Mouse (Mus musculus) cerebellum, postnatal 4 days (tissue): ENCODE measurements around the gene Olfr250.
"Not testable (repeated sequence)": the region's sequence is repeated elsewhere in the genome, so short reads cannot be mapped to it uniquely, and the experiment has no call there.

Experiments used
- DNase-seq, 2 experiments: peaks; one replicate each; pipeline ENCODE4 v3.0.0; 2022; ENCODE audit warnings: low spot score in 2 of 2, mixed read lengths in 1 of 2

The Olfr250 gene

GRCm38 (mm10) chr9:38366596-38366995 is at the start of gene Olfr250:
TSS of gene Olfr250 (plus strand) at chr9:38366896.
- no peak for DNase-seq

- DNase-seq = no peak
These were observed 37.9 kb upstream of the Olfr250 start, which contains the start of gene Olfr25 for GRCm38 (mm10) chr9:38328760-38329159. TSS of gene Olfr25 (plus strand) at chr9:38329060.

GRCm38 (mm10) chr9:38348111-38348510 is 18.6 kb upstream of the Olfr250 start, which contains the start of gene Olfr898:
TSS of gene Olfr898 (plus strand) at chr9:38348411.
- DNase-seq = no peak

GRCm38 (mm10) chr9:38376786-38377185 is 10.1 kb downstream of the Olfr250 start, which contains the start of gene Olfr251:
TSS of gene Olfr251 (plus strand) at chr9:38377086.
- no peak for DNase-seq

- DNase-seq = no peak
These were observed 34.7 kb downstream of the Olfr250 start, which contains the start of gene Olfr147 for GRCm38 (mm10) chr9:38401398-38401797. TSS of gene Olfr147 (plus strand) at chr9:38401698.

- not testable (repeated sequence) for DNase-seq
These were observed 40.8 kb downstream of the Olfr250 start for GRCm38 (mm10) chr9:38407502-38407901.

GRCm38 (mm10) chr9:38413502-38413901 is 46.8 kb downstream of the Olfr250 start:
- DNase-seq = not testable (repeated sequence)
